Mouse (Mus musculus): Measurements from ENCODE around the gene Reln. TPM values are rescaled to one million over a fixed set of nuclear protein-coding genes. Genes with fewer than 3 reads are reported as not detected.

Reln gene
- total RNA-seq (2014; fragmentation: Nextera tagmentation) (not detected in 2 replicates), total RNA-seq (2017) (not detected in 2 replicates)

DNA sequence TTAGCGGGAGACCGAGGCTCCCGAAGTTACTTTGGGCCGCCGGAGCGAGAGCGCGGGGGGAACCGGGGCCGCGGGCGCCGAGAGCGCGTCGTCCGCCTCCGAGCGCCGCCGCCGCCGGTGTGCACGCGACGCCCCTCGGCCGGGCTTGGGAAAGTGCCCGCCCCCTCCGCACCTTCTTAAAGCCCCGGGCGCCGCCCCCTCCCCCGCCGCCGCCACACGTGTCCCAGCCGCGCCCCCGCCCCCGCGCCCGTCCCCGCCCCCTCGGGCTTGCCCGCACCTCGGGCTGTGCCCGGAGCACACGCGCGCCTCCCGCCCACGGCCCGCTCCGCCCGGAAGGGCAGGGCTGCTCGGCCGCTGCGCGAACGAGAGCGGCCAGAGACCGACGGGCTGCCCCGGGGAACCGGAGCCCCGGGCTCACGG lies at the start of gene Reln:
Gene Reln, minus strand, starts transcription at position 147 of the 420 bp plus-strand sequence.
- peak; percentile 42 for ATAC-seq (replicated peaks; ENCODE audit: poor library complexity, severe bottlenecking)

DNA sequence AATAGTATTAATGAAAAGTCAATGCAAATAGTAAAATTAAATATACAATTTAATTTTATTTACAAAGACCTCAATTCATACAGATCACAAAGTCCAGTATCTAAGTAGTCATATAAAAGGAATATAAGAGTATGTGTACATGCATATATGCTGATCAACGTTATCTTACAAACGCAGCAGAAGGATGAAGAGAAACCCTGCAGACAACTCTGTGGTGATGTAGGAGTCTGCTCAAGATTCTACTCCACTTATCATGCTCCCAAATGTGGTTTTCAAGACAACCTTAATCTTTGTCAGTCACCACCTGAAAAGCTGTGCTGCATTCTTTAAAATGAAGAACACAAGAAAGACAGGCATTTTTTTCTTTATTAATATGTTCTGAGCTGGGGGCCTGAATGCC lies 44.0 kb upstream of the Reln start:
- ATAC-seq (replicated peaks; ENCODE audit: poor library complexity, severe bottlenecking) = no peak

DNA sequence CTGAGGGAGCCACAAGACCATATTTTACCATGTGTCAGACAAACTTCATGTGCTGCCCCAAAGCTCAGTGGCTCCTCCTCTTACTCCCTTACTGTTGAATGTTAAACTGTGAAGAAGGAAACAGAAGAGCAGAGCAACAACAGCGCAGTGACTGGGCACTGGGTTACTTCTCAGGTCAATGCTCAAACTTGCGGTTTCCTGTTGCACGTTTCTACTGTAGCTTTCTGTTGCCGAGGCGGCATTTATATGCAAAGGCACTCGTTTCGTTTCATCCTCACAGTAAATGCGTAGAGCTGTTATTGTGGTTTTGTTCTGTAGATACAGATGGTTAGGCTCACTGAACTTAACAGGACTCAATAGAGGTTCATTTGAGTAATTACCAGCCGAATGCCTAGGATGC lies 16.0 kb upstream of the Reln start:
- ATAC-seq (replicated peaks; ENCODE audit: poor library complexity, severe bottlenecking) = no peak

DNA sequence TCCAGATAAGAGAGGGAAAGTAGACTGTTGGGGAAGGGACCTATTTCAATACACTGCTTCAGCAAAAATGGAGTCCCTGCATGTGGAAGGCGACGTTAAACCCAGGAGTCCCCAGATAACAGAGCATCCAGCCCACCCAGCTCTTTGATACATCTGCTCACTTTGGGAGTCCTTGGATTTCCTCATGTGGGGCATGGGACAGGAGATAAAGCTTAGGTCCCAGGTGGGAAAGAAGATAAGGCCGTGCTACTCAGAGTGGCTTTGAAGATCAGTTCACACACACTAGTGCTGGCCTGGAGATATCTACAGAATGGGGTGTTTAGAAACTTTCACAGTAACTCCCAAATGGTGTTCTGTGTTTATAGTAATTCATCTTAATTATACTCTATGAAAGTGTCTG lies 3.9 kb upstream of the Reln start:
- no peak for ATAC-seq (replicated peaks; ENCODE audit: poor library complexity, severe bottlenecking)

DNA sequence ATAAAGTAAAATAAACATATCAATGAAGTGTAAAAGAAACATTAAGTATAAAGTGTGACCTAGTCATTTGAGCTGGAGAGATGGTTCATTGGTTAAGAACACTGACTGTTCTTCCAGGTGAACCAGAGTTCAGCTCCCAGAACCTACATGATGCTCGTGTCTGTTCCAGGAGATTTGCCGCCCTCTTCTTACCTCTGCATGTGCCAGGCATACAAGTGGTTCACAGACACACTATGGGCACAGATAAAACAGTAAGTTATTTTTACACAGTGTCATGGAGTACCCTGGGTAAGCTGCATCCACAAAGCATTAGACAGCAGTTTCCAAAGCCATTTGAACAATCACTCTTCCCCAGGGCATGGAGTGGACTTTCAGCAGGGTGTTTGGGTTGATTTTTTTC lies 3.2 kb upstream of the Reln start:
- ATAC-seq (replicated peaks; ENCODE audit: poor library complexity, severe bottlenecking) = no peak

DNA sequence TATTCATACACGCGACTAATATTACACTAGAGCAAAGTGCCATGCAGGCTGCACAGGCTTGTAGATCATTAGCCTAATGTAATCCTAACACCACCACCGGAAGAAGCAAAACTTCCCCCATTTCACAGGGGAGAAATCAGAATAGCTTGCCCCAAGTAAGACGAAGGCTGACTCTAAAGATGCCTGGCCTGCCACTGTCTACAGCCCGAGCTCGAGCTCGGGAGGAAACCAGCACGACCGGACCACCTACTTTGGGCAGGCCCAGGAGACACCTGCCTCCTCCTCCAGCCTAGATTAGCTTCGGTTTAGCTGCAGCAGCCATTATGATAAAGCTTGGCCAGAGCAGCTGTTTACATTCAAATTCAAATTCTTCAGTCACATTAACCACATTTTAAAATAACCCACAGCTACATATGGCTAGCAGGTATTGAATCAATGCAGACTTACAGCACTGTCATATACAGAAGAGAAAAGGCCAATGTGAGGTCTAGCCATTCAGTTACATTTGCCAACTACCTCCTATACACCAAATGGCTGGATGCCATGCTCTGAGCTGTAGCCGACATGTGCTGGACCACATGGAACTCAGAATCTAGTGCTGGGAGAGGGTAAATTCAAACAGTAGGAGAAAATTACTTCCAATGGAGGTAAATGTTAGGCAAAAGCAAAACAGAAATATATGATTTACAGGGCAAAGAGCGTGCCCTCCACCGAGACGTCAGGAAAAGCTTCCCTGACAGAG lies 1.6 kb upstream of the Reln start:
- ATAC-seq (replicated peaks; ENCODE audit: poor library complexity, severe bottlenecking) = no peak

DNA sequence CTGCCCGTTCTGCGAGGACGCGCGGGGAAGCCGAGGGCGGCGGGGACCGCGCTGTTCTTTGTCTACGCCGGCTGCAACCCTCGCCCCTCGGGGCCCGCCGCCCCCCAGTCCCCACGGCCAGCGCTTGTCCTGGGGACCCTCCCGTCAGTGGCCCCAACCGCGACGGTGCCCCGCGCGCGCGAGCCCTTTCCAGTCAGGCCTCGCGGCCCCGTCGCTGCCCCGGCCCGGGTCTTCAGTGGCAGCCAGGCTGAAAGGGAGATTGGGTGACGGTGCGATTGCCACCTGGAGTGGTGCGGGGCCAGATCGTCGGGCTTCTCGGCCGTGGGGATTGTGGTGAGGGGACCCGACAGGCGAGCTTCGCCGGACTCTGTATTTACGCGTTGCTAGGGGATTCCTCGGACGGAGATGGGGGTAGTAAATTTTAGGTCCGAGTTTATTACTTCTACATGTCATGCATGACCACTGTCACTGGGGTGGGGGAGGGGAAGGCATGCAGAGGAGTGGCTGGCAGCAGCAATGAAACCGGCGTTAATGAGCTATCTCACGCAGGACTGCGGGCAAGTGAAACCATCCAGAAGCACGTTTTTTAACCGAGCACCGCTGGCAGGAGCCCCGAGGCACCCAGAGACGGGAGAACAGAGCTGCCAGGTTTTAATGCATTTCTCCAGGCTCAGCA lies 612 bp upstream of the Reln start:
- ATAC-seq (replicated peaks; ENCODE audit: poor library complexity, severe bottlenecking) = peak; percentile 7; the same call in 1 of the 2 replicates

DNA sequence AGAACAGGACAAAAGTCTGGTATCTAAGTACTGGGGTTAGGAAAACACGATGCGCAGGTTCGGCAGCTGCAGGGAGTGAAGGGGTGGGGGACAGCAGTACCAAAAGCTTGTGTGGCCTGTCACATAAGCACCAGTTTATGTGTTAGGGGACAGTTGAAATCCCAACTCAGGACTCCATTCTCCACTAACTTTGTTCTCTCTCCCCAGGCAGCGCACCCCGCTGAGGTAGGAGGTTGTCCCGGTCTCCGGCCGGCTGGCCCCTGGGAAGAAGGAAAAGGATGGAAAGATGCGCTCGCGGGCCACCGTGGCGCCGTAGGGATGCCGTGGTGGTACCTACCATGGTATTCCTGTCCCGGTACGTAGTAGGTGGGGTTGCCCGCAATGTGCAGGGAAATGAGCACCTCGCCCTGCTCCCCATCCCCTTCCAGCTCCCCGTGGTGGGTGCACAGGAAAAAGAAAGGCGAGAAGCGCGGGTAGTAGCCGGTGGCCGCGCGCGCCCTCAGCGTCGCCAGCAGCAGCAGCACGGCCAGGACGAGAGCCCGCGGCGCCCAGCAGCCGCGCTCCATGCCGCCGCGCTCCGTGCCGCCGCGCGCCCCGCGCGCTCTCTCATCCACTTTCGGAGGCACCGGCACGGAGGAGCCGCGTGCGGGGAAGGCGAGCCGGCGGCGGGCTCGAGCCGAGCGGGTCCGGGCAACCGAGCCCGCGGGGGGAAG lies 503 bp downstream of the Reln start:
- peak; percentile 27; the same call in 1 of the 2 replicates for ATAC-seq (replicated peaks; ENCODE audit: poor library complexity, severe bottlenecking)

DNA sequence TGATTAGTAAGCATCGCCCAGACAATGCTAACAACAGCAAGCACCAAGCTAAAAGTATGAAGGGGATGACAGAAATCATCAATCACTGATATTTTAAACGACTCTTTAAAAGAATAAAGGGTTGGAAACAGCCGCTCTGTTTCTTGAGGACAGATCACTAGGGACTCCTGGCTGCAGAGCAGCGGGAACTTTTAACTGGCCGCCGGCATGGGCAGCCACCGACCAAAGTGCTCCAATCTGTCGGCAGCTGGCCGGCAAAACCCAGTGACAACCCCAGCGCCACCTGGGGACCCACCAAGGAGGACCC lies 1.0 kb downstream of the Reln start:
- ATAC-seq (replicated peaks; ENCODE audit: poor library complexity, severe bottlenecking) = no peak

DNA sequence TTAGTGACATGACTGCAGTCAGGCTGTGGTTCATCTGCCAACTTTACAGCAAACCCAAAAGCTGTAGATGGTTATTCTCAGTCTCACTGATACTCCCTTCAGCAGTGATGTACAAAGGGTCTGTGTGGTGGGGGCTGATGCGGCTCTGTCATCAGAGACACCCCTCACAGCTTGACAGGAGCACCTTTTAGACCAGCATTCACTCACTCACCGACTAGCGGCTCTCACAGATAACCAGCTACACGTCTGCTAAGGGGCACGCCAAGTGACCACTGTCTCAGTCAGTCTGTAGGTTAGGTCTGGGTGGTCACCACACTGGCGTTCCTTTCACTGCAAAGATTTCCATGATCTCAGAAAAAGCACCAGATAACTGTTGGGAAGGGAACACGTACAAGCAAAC lies 2.0 kb downstream of the Reln start:
- no peak for ATAC-seq (replicated peaks; ENCODE audit: poor library complexity, severe bottlenecking)

DNA sequence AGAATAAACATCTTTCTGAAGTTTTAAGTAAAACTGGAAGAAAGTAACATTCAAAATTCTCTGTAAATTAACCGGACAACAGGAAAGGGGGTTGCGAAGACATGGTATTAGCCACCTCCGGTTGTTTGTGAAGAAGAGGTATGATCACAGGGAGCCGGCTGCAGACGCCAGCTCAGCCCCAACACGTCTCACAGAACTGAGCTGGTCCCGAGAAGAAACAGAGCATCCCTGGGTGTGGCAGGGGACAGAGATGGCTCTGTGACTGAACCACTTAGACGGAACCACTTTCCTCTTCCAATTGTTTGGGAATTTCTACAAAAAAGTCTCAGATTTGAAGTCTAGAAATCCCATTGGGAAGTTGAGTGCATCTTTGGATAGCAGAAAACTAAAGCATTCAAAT lies 3.5 kb downstream of the Reln start:
- no peak for ATAC-seq (replicated peaks; ENCODE audit: poor library complexity, severe bottlenecking)

DNA sequence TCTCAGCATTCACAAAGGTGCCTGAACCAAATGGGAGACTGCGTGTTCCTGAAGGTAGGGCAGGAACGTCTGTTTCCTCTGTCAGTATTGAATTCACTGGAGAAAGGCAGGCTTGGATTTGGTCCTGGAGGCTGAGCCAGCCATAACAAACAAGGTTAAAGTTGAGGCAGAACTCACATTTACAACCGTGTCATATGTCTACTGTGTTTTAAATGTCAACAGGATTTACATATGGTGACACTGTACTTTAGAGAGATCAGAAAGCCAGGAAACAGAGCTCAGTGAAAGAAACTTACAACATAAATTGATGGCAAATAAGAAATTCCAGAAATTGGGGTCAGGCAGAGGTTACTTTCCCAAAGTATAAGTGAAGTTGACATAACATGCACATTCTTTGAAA lies 9.1 kb downstream of the Reln start:
- ATAC-seq (replicated peaks; ENCODE audit: poor library complexity, severe bottlenecking) = no peak

DNA sequence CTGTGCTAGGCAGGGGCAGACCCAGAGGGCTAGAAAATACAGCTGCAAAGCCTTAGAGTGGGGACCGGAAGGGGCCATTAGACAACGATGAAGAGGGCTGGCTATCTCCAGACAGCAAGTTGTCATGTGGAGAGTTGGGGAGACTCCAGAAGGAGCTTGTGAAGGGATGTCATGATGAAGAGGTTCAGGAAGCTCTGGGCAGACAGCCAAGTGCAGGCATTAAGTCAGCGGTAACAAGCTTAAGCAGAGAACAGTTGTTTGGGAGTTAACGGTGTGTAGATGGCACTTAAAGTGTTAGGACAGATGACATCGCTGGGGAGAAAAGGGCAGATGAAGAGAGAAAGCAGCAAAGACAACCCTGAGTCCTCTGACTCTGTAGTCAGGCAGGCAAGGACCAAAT lies 13.7 kb downstream of the Reln start:
- no peak for ATAC-seq (replicated peaks; ENCODE audit: poor library complexity, severe bottlenecking)

DNA sequence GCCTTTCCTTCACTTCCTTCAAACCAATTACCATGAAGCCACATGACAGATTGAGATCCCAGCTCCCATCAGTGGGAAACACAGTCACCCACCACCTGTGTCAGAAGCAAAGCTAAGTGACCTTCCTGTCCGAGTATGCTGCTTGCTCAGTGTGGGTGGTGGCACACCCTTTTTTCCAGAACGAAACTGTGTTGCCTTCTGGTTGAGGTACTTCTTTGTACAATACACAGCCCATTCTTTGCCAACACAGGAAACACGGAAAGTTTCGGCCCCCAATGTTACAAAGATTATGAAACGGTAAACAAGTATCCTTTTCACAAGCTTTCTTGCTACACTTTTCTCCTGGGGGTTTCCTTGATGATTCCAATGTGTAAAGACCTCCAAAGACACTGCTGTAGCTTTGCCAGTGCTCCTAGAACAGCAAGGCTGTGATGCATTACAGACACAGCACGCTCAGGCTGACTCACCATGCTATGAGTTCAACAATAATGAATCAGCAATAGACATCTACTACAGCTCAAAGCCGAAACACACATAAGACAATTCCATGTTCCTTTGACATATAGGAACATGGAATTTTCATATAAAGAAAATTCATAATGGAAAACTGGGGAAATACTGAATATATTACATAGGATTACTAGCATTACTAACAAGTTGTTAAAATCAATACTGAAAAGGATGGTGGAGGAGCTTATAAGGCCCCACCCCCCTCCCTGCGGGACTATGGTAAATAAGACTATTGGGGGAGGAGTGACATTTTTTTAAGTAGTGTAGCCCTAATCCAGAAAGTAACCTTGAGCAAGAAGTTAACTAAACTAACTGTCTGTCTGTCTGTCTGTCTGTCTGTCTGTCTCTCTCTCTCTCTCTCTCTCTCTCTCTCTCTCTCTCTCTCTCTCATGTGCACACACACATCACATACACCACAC lies 15.8 kb downstream of the Reln start:
- ATAC-seq (replicated peaks; ENCODE audit: poor library complexity, severe bottlenecking) = no peak

DNA sequence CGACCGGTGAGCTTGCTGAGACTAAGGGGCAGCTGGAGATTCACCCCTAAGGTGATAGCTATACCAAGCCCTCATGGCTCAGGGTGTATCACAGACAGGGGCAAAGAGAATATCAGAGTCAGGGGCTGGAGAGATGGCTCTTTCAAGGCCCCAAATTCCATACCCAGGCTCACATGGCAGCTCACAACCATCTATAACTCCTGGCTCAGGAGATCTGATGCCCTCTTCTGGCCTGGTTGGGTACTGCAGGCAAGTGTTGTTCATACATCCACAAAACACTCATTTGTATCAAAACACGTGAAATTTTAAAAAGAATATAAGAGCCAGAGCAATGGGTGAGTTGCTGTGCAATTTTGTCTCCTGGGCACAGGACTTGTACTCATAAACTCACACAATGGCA lies 17.3 kb downstream of the Reln start:
- peak; percentile 35; the same call in 1 of the 2 replicates for ATAC-seq (replicated peaks; ENCODE audit: poor library complexity, severe bottlenecking)

DNA sequence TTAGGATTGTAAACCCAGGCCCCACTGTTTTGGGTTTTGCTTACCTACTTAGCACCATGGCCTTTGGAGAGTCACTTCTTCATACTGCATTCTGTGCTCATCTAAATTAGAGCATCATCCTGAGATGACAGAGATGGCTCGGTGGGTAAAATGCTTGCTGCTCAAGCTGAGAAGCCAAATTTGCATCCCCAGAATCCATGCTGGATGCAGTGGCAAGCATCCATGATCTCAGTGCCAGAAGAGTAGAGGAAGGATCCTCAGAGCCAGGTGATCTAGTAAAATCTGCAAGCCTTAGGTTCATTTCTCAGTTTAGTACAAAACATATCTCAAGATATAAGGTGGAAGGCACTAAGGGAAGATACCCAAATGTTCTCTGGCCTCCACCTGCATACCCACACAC lies 20.7 kb downstream of the Reln start:
- no peak for ATAC-seq (replicated peaks; ENCODE audit: poor library complexity, severe bottlenecking)

DNA sequence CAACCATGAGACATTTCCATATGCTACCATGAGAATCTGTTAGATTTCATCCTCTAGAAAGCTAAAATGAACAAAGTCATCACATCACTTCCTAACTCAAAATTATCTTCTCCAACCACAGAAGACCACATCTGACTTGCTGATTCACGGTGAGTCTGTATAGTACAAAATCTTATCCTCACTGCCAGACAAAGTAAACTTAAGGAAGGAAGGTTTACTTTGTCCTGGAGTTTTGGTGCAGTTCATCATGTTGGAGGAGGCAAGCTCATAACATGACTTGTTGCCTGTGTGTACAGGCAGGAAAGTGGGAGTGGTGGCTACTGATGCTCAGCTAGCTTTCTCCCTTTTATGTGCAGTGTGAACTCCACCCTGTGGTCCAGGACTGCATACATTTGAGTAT lies 26.7 kb downstream of the Reln start:
- ATAC-seq (replicated peaks; ENCODE audit: poor library complexity, severe bottlenecking) = no peak

DNA sequence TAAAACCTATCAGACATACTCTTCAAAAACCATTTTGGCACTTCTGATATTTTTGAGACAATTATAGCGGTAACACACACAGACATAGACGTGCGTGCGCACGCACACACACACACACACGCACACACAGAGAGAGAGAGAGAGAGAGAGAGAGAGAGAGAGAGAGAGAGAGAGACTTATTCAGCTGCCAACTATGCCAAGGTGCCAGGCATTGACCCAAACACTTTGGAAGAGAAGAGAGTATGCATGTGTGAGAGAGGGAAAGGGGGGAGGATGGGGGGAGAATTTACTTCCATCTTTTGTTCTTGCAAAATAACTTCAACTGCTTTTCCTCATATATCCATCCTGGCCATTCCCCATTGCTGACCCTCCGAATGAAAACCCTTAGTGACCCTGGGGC lies 28.0 kb downstream of the Reln start:
- no peak for ATAC-seq (replicated peaks; ENCODE audit: poor library complexity, severe bottlenecking)

DNA sequence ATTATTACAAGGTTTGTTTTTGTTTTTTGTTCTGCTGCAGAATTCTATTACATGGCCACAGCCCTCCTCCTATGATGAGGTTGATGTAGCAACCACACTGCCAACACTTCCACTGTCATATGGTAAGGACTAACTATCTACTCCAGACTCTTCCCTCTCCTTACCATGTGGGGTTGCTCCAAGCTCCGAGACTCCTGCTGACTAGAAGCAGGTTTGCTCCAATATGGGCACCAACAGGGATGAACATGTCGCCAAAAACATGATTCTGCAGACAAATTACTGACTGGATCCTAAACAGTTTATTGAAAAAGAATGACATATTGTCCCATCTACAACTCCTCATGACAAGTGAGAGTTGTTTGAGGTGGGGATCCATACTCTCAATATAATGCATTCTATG lies 28.5 kb downstream of the Reln start:
- no peak for ATAC-seq (replicated peaks; ENCODE audit: poor library complexity, severe bottlenecking)

DNA sequence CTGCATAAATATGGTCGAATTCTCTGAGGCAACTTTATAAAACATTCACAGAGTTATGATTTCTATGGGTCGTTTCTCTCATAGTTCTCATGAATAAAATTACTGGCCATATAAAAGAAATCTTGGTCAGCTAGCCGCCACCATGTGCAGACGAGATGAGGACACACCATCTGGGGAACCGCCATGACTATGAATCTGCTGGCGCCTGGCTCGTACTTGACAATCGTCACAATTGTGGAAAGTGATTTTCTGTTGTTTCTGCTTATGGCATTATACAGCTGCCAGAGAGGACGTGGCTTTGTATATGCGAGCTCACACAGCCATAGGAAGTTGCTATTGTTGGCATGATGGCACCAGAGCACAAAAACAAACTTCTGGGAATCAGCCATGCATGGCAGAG lies 31.5 kb downstream of the Reln start:
- ATAC-seq (replicated peaks; ENCODE audit: poor library complexity, severe bottlenecking) = no peak

DNA sequence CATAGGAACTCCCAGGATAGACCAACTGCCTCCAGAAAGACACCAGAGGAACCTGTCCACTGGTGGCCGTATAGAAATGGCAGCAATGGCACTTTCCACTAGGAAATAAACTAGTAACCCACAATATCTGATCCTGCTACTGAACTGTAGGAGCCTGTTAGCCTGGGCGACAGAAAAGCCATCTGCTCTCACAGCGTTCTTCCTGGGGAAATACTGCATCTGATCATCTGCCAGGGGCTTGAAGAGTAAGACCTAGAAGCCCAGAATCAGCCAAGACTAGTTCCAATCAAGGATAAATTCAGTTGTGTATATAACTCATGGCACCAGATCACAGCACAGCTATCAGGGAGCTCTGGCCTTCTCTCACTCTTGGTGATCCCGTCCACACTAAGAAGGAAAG lies 33.5 kb downstream of the Reln start:
- no peak for ATAC-seq (replicated peaks; ENCODE audit: poor library complexity, severe bottlenecking)

All from granulocyte monocyte progenitor cell, adult 5-6 weeks (primary cell).